ENCODE assay signal across 9 mouse cellular contexts in genomic region chr16:85801971-85802811, GRCm38 (mm10). TPM values are rescaled to one million over a fixed set of nuclear protein-coding genes. Genes with fewer than 3 reads are reported as not detected.
DNase-seq lines count a peak whose midpoint lies in the region; ATAC-seq and TF ChIP-seq lines count a peak whose summit lies in the region.
"Had no signal": no experiment of that assay in that cellular context is flagged by ENCODE, and none has a peak within 500 bp of the region (broad histone marks: within the 10 kb centered on the region; RNA-seq: fewer than 3 reads in every experiment).

No protein-coding gene starts in this region.

- no peak for TF ChIP-seq EP300 in liver, postnatal 0 days (IDR thresholded peaks at IDR 0.05; ENCODE audit: low read depth)

- no peak for TF ChIP-seq POLR2A in liver, adult 2 months (IDR thresholded peaks at IDR 0.05; ENCODE audit: extremely low read depth, insufficient read depth, low read length)
- no peak for TF ChIP-seq POLR2A in olfactory bulb, adult 2 months (IDR thresholded peaks at IDR 0.05; ENCODE audit: insufficient read depth, low read depth, low read length)

- no peaks in the 10 kb centered on the region for H3K9me3 ChIP-seq in liver, postnatal 0 days (ENCODE audit: low read length)

- H3K36me3 ChIP-seq in liver, adult 2 months (ENCODE audit: control insufficient read depth, insufficient read depth, low read length) = peaks cover 8% of the 10 kb centered on the region
- peaks cover 12% of the 10 kb centered on the region; the same call in 1 of the 2 replicates for H3K36me3 ChIP-seq in liver, postnatal 0 days (replicated peaks; ENCODE audit: insufficient read depth, low read length)

- no peaks in the 10 kb centered on the region for H3K27me3 ChIP-seq in liver, adult 2 months (ENCODE audit: control insufficient read depth, insufficient read depth, low read length)
- H3K27me3 ChIP-seq in liver, postnatal 0 days (ENCODE audit: insufficient read depth, low read length) = peaks cover 22% of the 10 kb centered on the region; the same call in 1 of the 2 replicates
- H3K27me3 ChIP-seq: Patski had no signal

- H3K79me2 ChIP-seq in liver, adult 2 months (ENCODE audit: control insufficient read depth, insufficient read depth, low read length) = no peaks in the 10 kb centered on the region

- no peak for TF ChIP-seq CTCF in liver, adult 2 months (IDR thresholded peaks at IDR 0.05; ENCODE audit: low read depth, low read length)
- no peak for TF ChIP-seq CTCF in liver, postnatal 0 days (IDR thresholded peaks at IDR 0.05; ENCODE audit: low read depth)
- no peak for TF ChIP-seq CTCF in olfactory bulb, adult 2 months (IDR thresholded peaks at IDR 0.05; ENCODE audit: insufficient read depth, low read depth, low read length)

- peak overlapping the region; percentile 42 for H3K27ac ChIP-seq in liver, adult 2 months (replicated peaks; ENCODE audit: insufficient read depth, low read depth, low read length)
- H3K27ac ChIP-seq in liver, postnatal 0 days (ENCODE audit: low read depth) = peak overlapping the region; percentile 75
- no peak overlapping the region for H3K27ac ChIP-seq in olfactory bulb, adult 2 months (ENCODE audit: insufficient read depth, low read depth, low read length)

- DNase-seq in liver, adult 2 months (ENCODE audit: extremely low read depth, low read depth, low spot score) = no peak
- no peak for DNase-seq in liver
- DNase-seq in embryo, embryonic 10.5 days (ENCODE audit: low spot score) = peak; percentile 57
- DNase-seq in heart, adult 9 months (ENCODE audit: low spot score in 2 of 2) = peak; percentile 57 to 63
- peak; percentile 12 to 42 for DNase-seq in kidney, adult 8-10 months
- DNase-seq in liver, postnatal 0 days = peak; percentile 44

- no peak for ATAC-seq in liver, postnatal 0 days
- no peak for ATAC-seq in frontal cortex, adult (ENCODE audit: low TSS enrichment)

- peak overlapping the region; percentile 63 for H3K4me3 ChIP-seq in liver, adult 2 months (ENCODE audit: insufficient read depth, low read depth, low read length)
- H3K4me3 ChIP-seq in liver, postnatal 0 days (ENCODE audit: low read depth, low read length) = peak overlapping the region; percentile 58
- peak overlapping the region; percentile 51 for H3K4me3 ChIP-seq in olfactory bulb, adult 2 months (ENCODE audit: insufficient read depth, low read depth, low read length)

- under 1% methylated on average over 67 of the region's 67 CpGs for WGBS in liver, adult 2 months
- WGBS in liver, postnatal 0 days (ENCODE audit: insufficient replicate concordance) = 2% methylated on average over 67 of the region's 67 CpGs
- 0% methylated on average over 67 of the region's 67 CpGs for WGBS in olfactory bulb, adult 2 months

- peaks cover 6% of the 10 kb centered on the region for H3K4me1 ChIP-seq in liver, adult 2 months (ENCODE audit: control insufficient read depth, insufficient read depth, low read length)
- H3K4me1 ChIP-seq in liver, postnatal 0 days (ENCODE audit: insufficient read depth) = peaks cover 4% of the 10 kb centered on the region; the same call in 1 of the 2 replicates
- peaks cover 35% of the 10 kb centered on the region for H3K4me1 ChIP-seq in olfactory bulb, adult 2 months (ENCODE audit: control insufficient read depth, insufficient read depth, low read length)

- H3K9ac ChIP-seq in liver, adult 2 months (ENCODE audit: low read depth, low read length) = peak overlapping the region; percentile 63
- peak overlapping the region; percentile 67 for H3K9ac ChIP-seq in liver, postnatal 0 days (replicated peaks)

- peak overlapping the region; percentile 84 for H3K4me2 ChIP-seq in liver, postnatal 0 days (ENCODE audit: low read depth, low read length)

RNA-seq across cellular contexts. Expression of gene Adamts1, which starts 0.7 kb away (rescaled TPM):
- total RNA-seq in liver, adult 2 months (2014; rRNA removed) = 8.9 and 12.1 TPM in 2 replicates
- 5.1 and 9.4 TPM in 2 replicates for polyA plus RNA-seq in liver, adult 2 months (2012; rRNA removed)
- 5.2 and 7.0 TPM in 2 replicates for polyA plus RNA-seq in liver, postnatal 0 days (2015; fragmentation: Nextera tagmentation; extraction: Ambion mirVana)
- not detected in 2 replicates for polyA plus RNA-seq in olfactory bulb, adult 2 months (2012; ENCODE audit: insufficient read depth, insufficient read length, low replicate concordance, missing spikeins)

Comparison
In these comparisons a context has a peak if more than half of its experiments do, and no peak if none do; other contexts are left out.
1. DNase-seq: peak in embryo, embryonic 10.5 days (single experiment), heart, adult 9 months (2 of 2), kidney, adult 8-10 months (2 of 2) and liver, postnatal 0 days (single experiment); none in liver, adult 2 months (single experiment) and liver (single experiment).
2. Peak in every context shown above with its lines, with median percentiles within 50 percentile points of each other: H3K4me3 ChIP-seq.